In the genomic region with DNA sequence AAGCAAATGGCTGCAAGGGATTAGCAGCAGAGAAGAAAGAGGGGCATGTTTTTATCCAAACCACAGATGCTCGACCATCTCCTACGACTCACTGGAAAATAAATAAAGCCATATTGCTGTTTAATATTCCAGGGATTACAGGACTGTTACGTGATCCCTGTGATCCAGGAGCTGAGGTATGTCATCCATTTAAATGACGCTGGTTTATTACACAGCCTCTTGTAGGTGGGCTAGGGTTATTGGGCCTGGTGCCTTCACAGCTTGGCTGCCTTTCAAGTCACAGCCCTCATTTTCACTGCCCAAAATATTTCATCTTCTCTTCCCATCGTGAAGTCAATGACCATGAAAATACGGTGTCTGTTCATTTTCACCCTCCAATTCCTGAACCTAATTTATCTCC, we compare ENCODE assay signal across 29 mouse cellular contexts.
DNase-seq lines count a peak whose midpoint lies in the region; ATAC-seq and TF ChIP-seq lines count a peak whose summit lies in the region.
"Had no signal": no experiment of that assay in that cellular context is flagged by ENCODE, and none has a peak within 500 bp of the region (broad histone marks: within the 10 kb centered on the region; RNA-seq: fewer than 3 reads in every experiment).

No protein-coding gene starts in this region.

- no peak for TF ChIP-seq POLR2A in limb, embryonic 14.5 days (IDR thresholded peaks at IDR 0.05; ENCODE audit: borderline replicate concordance, extremely low read depth, insufficient read depth, insufficient read length)

- peak; percentile 53 to 56 for DNase-seq in cerebellum, postnatal 14 days
- no peak for DNase-seq in cerebellum, adult 9-11 months
- no peak for DNase-seq in limb, embryonic 10.5 days (ENCODE audit: low spot score)
- peak; percentile 51 for DNase-seq in limb, embryonic 14.5 days (ENCODE audit: low spot score)
- DNase-seq in gastrocnemius, postnatal 14 days, result no peak
- DNase-seq: adrenal gland, adult 2 months; adrenal gland, postnatal 14 days; B cell, adult 2 months; cerebellum, adult 11 months; cerebellum, adult 8-10 months; cerebellum, postnatal 36 days; embryo, embryonic 11 days; forebrain, postnatal 0 days; gastrocnemius, adult 2 months; gastrocnemius, postnatal 25 days; heart, adult 18-20 months; heart, postnatal 10 days; heart, postnatal 36 days had no signal

- intact Hi-C loops in gastrocnemius, postnatal 14 days (cut with DNase I; ENCODE audit: low total_unique reads), result no loop called here

- no peaks in the 10 kb centered on the region for H3K9me3 ChIP-seq in limb, embryonic 13.5 days
- no peaks in the 10 kb centered on the region for H3K9me3 ChIP-seq in limb, embryonic 10.5 days (replicated peaks)
- H3K9me3 ChIP-seq in limb, embryonic 14.5 days (ENCODE audit: control insufficient read depth, low read length), result no peaks in the 10 kb centered on the region
- H3K9me3 ChIP-seq: embryonic facial prominence, embryonic 15.5 days; heart, embryonic 12.5 days; heart, embryonic 15.5 days; hindbrain, embryonic 10.5 days; hindbrain, embryonic 13.5 days; intestine, embryonic 15.5 days had no signal

- H3K9ac ChIP-seq in limb, embryonic 13.5 days, result no peak overlapping the region
- no peak overlapping the region for H3K9ac ChIP-seq in limb, embryonic 14.5 days (ENCODE audit: low read depth, low read length, severe bottlenecking)
- H3K9ac ChIP-seq: embryonic facial prominence, embryonic 15.5 days; forebrain, postnatal 0 days; heart, embryonic 12.5 days; heart, embryonic 15.5 days; hindbrain, embryonic 13.5 days; intestine, embryonic 15.5 days had no signal

- no peaks in the 10 kb centered on the region for H3K4me1 ChIP-seq in limb, embryonic 13.5 days
- H3K4me1 ChIP-seq in limb, embryonic 10.5 days, result no peaks in the 10 kb centered on the region
- no peaks in the 10 kb centered on the region for H3K4me1 ChIP-seq in limb, embryonic 14.5 days (ENCODE audit: control insufficient read depth, insufficient read depth, low read length)
- H3K4me1 ChIP-seq: embryonic facial prominence, embryonic 15.5 days; heart, embryonic 12.5 days; heart, embryonic 15.5 days; hindbrain, embryonic 10.5 days; hindbrain, embryonic 13.5 days; intestine, embryonic 15.5 days had no signal

- no peaks in the 10 kb centered on the region for H3K36me3 ChIP-seq in limb, embryonic 13.5 days
- H3K36me3 ChIP-seq in limb, embryonic 10.5 days, result no peaks in the 10 kb centered on the region
- H3K36me3 ChIP-seq in limb, embryonic 14.5 days (ENCODE audit: control insufficient read depth, insufficient read depth, low read length), result no peaks in the 10 kb centered on the region
- H3K36me3 ChIP-seq: embryonic facial prominence, embryonic 15.5 days; G1E; heart, embryonic 12.5 days; heart, embryonic 15.5 days; hindbrain, embryonic 10.5 days; hindbrain, embryonic 13.5 days; intestine, embryonic 15.5 days had no signal

- no peak overlapping the region for H3K4me2 ChIP-seq in limb, embryonic 13.5 days (replicated peaks)
- H3K4me2 ChIP-seq in limb, embryonic 14.5 days (replicated peaks; ENCODE audit: low read depth, low read length, severe bottlenecking), result no peak overlapping the region
- H3K4me2 ChIP-seq: embryonic facial prominence, embryonic 15.5 days; heart, embryonic 12.5 days; heart, embryonic 15.5 days; hindbrain, embryonic 13.5 days; intestine, embryonic 15.5 days had no signal

- WGBS in limb, embryonic 13.5 days, result 26% methylated on average over 6 of the region's 6 CpGs
- WGBS in limb, embryonic 10.5 days, result 77% methylated on average over 6 of the region's 6 CpGs
- WGBS in limb, embryonic 14.5 days, result 29% methylated on average over 6 of the region's 6 CpGs

- H3K27ac ChIP-seq in limb, embryonic 13.5 days, result no peak overlapping the region
- H3K27ac ChIP-seq in limb, embryonic 10.5 days, result no peak overlapping the region
- H3K27ac ChIP-seq in limb, embryonic 14.5 days (replicated peaks; ENCODE audit: low read depth, low read length), result no peak overlapping the region
- H3K27ac ChIP-seq: embryonic facial prominence, embryonic 15.5 days; gastrocnemius, adult 2 months; heart, embryonic 15.5 days; hindbrain, embryonic 10.5 days; hindbrain, embryonic 13.5 days; intestine, embryonic 15.5 days had no signal

- peak; percentile 81 for ATAC-seq in limb, embryonic 13.5 days (ENCODE audit: low FRiP score, low read depth)
- peak; percentile 73 for ATAC-seq in limb, embryonic 14.5 days (ENCODE audit: low FRiP score, low read depth)
- ATAC-seq: forebrain, embryonic 14.5 days; forebrain, postnatal 0 days; hindbrain, embryonic 16.5 days; intestine, embryonic 15.5 days had no signal

- no peak overlapping the region for H3K4me3 ChIP-seq in limb, embryonic 13.5 days
- no peak overlapping the region for H3K4me3 ChIP-seq in limb, embryonic 10.5 days
- H3K4me3 ChIP-seq in limb, embryonic 14.5 days (replicated peaks; ENCODE audit: low read length), result no peak overlapping the region
- H3K4me3 ChIP-seq: embryonic facial prominence, embryonic 15.5 days; gastrocnemius, adult 2 months; heart, embryonic 12.5 days; heart, embryonic 15.5 days; hindbrain, embryonic 10.5 days; hindbrain, embryonic 13.5 days; intestine, embryonic 15.5 days had no signal

- no peaks in the 10 kb centered on the region for H3K27me3 ChIP-seq in limb, embryonic 13.5 days
- no peaks in the 10 kb centered on the region for H3K27me3 ChIP-seq in limb, embryonic 10.5 days (ENCODE audit: low read depth, poor library complexity, severe bottlenecking)
- H3K27me3 ChIP-seq in limb, embryonic 14.5 days (ENCODE audit: control insufficient read depth, insufficient read depth, low read length), result no peaks in the 10 kb centered on the region
- H3K27me3 ChIP-seq: CH12.LX; embryonic facial prominence, embryonic 15.5 days; heart, embryonic 12.5 days; heart, embryonic 15.5 days; hindbrain, embryonic 13.5 days; intestine, embryonic 15.5 days had no signal

Comparison
In these comparisons a context has a peak if more than half of its experiments do, and no peak if none do; other contexts are left out.
1. DNase-seq: peak in cerebellum, postnatal 14 days (2 of 2) and limb, embryonic 14.5 days (single experiment); none in cerebellum, adult 9-11 months (single experiment), limb, embryonic 10.5 days (single experiment) and gastrocnemius, postnatal 14 days (single experiment).